Mouse (Mus musculus): ENCODE results near the gene Klk9. TPM values are rescaled to one million over a fixed set of nuclear protein-coding genes. Genes with fewer than 3 reads are reported as not detected.
A peak's percentile ranks its signal among the peaks of the same experiment; 100 is the strongest.

Gene Klk9
- polyA plus RNA-seq, 1 experiment from 2014 or later, result not detected

GRCm38 (mm10) chr7:43781541-43781940, 10.2 kb upstream of the Klk9 start:
- no peak overlapping the region for H3K4me2 ChIP-seq (ENCODE audit: low read length)
- H3K4me1 ChIP-seq (ENCODE audit: control insufficient read depth, insufficient read depth, low read length), result peaks cover 3% of the 10 kb centered on the region; the same call in 1 of the 2 replicates
- DNase-seq (no peak), ATAC-seq (ENCODE audit: low FRiP score, low TSS enrichment) (no peak)
- H3K27ac ChIP-seq (replicated peaks; ENCODE audit: low read depth, low read length), result no peak overlapping the region
- H3K4me3 ChIP-seq (replicated peaks; ENCODE audit: low read depth, low read length), result no peak overlapping the region
- no peaks in the 10 kb centered on the region for H3K9me3 ChIP-seq (ENCODE audit: control insufficient read depth, low read length)
- 92% methylated on average over 11 of the region's 11 CpGs for WGBS
- no peaks in the 10 kb centered on the region for H3K36me3 ChIP-seq (ENCODE audit: control insufficient read depth, insufficient read depth, low read length)
- 0 out of 2 replicates have a peak, but pooled peaks cover 4% of the 10 kb centered on the region for H3K27me3 ChIP-seq (ENCODE audit: control insufficient read depth, insufficient read depth, low read length)
- no peak overlapping the region for H3K9ac ChIP-seq (replicated peaks; ENCODE audit: low read length)

DNA sequence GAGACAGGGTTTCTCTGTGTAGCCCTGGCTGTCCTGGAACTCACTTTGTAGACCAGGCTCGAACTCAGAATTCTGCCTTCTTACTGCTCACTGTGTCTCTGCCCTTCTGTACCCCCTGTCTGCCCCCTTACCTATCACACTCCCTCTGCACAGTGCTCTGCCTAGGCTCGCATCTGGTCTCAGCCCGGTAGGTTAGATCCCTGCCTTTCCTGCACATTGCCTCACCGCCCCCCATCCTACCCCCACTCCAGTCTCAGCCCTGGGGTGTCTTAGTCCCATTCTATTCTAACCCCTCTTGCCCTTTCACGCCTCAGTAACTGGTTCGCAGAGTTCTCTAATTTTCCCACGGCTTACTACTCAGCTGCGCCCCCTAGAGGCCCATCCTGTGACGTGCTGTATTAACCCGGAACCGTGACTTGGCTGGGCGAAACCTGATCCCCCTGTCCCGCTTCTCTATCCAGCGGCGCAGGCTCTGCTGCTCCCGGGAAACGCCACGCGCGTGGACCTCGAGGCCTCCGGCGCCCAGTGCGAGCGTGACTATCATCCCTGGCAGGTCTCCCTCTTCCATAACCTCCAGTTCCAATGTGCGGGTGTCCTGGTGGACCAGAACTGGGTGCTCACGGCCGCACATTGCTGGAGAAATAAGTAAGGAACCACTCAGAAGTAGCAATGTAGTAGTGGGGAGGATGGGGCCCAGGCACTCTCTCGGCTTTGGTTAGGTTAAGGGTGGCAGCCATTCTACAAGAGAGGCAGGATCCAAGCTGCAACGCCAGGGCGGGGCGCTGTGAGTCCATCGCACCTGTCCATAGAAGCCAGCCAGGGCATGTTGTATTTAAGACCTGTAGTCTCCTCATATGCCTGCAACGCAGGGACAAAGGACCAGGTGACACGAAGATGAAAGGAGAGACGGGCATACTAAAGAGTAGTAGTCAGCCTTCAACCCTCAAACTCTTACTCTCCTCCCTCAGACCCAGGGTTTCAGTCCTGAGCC, 9.1 kb upstream of the Klk9 start:
- H3K4me2 ChIP-seq (ENCODE audit: low read length), result peak overlapping the region; percentile 61
- 6% methylated on average over 36 of the region's 36 CpGs for WGBS
- H3K36me3 ChIP-seq (ENCODE audit: control insufficient read depth, insufficient read depth, low read length), result no peaks in the 10 kb centered on the region
- H3K4me1 ChIP-seq (ENCODE audit: control insufficient read depth, insufficient read depth, low read length), result peaks cover 3% of the 10 kb centered on the region; the same call in 1 of the 2 replicates
- DNase-seq, result peak; percentile 88
- H3K9ac ChIP-seq (replicated peaks; ENCODE audit: low read length), result 0 out of 2 replicates have a peak overlapping the region, but pooled peaks have one; percentile 32
- H3K27ac ChIP-seq (replicated peaks; ENCODE audit: low read depth, low read length), result no peak overlapping the region
- H3K4me3 ChIP-seq (replicated peaks; ENCODE audit: low read depth, low read length), result peak overlapping the region; percentile 22
- ATAC-seq (ENCODE audit: low FRiP score, low TSS enrichment), result peak; percentile 64; the same call in 1 of the 2 replicates
- no peaks in the 10 kb centered on the region for H3K9me3 ChIP-seq (ENCODE audit: control insufficient read depth, low read length)
- H3K27me3 ChIP-seq (ENCODE audit: control insufficient read depth, insufficient read depth, low read length), result 0 out of 2 replicates have a peak, but pooled peaks cover 4% of the 10 kb centered on the region

DNA sequence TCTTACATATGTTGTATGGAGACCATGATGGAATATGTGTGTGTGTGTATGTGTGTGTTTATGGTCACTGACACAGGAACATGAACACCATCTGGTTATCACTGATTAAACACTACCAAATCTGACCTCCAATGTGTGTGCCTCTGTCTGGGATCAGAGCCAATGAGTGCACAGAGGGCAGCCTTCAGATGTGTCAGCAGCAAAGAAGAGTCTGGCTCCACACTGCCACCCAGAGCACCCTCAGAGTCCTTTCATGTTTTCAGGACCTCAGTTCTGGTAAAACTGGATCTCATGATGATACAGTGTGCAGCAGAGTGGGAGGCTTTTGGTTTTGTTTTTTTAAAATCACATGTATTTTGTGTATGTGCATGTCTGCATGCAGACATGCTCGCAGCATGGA, 6.4 kb upstream of the Klk9 start:
- no peak overlapping the region for H3K9ac ChIP-seq (replicated peaks; ENCODE audit: low read length)
- H3K4me3 ChIP-seq (replicated peaks; ENCODE audit: low read depth, low read length), result no peak overlapping the region
- H3K4me2 ChIP-seq (ENCODE audit: low read length), result no peak overlapping the region
- H3K27ac ChIP-seq (replicated peaks; ENCODE audit: low read depth, low read length), result no peak overlapping the region
- peak; percentile 27 for DNase-seq
- no peak for ATAC-seq (ENCODE audit: low FRiP score, low TSS enrichment)
- 95% methylated on average over 1 of the region's 1 CpGs for WGBS
- H3K9me3 ChIP-seq (ENCODE audit: control insufficient read depth, low read length), result no peaks in the 10 kb centered on the region
- 0 out of 2 replicates have a peak, but pooled peaks cover 4% of the 10 kb centered on the region for H3K27me3 ChIP-seq (ENCODE audit: control insufficient read depth, insufficient read depth, low read length)
- no peaks in the 10 kb centered on the region for H3K36me3 ChIP-seq (ENCODE audit: control insufficient read depth, insufficient read depth, low read length)
- H3K4me1 ChIP-seq (ENCODE audit: control insufficient read depth, insufficient read depth, low read length), result peaks cover 3% of the 10 kb centered on the region; the same call in 1 of the 2 replicates

GRCm38 (mm10) chr7:43788096-43788495, 3.6 kb upstream of the Klk9 start:
- DNase-seq, result no peak
- H3K4me3 ChIP-seq (replicated peaks; ENCODE audit: low read depth, low read length), result no peak overlapping the region
- no peaks in the 10 kb centered on the region for H3K4me1 ChIP-seq (ENCODE audit: control insufficient read depth, insufficient read depth, low read length)
- H3K27ac ChIP-seq (replicated peaks; ENCODE audit: low read depth, low read length), result no peak overlapping the region
- H3K36me3 ChIP-seq (ENCODE audit: control insufficient read depth, insufficient read depth, low read length), result no peaks in the 10 kb centered on the region
- WGBS, result 87% methylated on average over 3 of the region's 3 CpGs
- H3K9me3 ChIP-seq (ENCODE audit: control insufficient read depth, low read length), result no peaks in the 10 kb centered on the region
- no peak for ATAC-seq (ENCODE audit: low FRiP score, low TSS enrichment)
- 0 out of 2 replicates have a peak, but pooled peaks cover 1% of the 10 kb centered on the region for H3K27me3 ChIP-seq (ENCODE audit: control insufficient read depth, insufficient read depth, low read length)
- H3K4me2 ChIP-seq (ENCODE audit: low read length), result no peak overlapping the region
- no peak overlapping the region for H3K9ac ChIP-seq (replicated peaks; ENCODE audit: low read length)

DNA sequence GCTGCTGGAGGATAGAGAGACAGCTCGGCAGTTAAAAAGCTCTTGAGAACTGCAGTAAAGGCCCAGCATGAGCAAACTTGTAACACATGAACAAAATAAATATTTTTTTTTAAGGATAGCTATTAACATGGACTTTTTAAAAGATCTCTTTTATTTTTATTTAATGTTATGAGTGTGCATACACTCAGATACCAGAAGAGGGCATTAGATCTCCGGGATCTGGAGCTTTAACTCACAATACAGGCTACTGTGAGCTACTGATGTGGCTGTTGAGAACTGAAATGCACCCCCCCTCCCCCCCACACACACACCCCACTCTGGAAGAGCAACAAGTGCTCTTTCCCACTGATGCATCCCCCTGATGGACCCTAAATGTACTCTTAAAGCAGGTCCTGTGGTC, 2.4 kb upstream of the Klk9 start:
- WGBS, result 81% methylated on average over 2 of the region's 2 CpGs
- DNase-seq (no peak), ATAC-seq (ENCODE audit: low FRiP score, low TSS enrichment) (no peak)
- H3K4me3 ChIP-seq (replicated peaks; ENCODE audit: low read depth, low read length), result no peak overlapping the region
- no peak overlapping the region for H3K27ac ChIP-seq (replicated peaks; ENCODE audit: low read depth, low read length)
- no peaks in the 10 kb centered on the region for H3K9me3 ChIP-seq (ENCODE audit: control insufficient read depth, low read length)
- no peak overlapping the region for H3K9ac ChIP-seq (replicated peaks; ENCODE audit: low read length)
- H3K4me2 ChIP-seq (ENCODE audit: low read length), result no peak overlapping the region
- no peaks in the 10 kb centered on the region for H3K4me1 ChIP-seq (ENCODE audit: control insufficient read depth, insufficient read depth, low read length)
- no peaks in the 10 kb centered on the region for H3K27me3 ChIP-seq (ENCODE audit: control insufficient read depth, insufficient read depth, low read length)
- H3K36me3 ChIP-seq (ENCODE audit: control insufficient read depth, insufficient read depth, low read length), result no peaks in the 10 kb centered on the region

DNA sequence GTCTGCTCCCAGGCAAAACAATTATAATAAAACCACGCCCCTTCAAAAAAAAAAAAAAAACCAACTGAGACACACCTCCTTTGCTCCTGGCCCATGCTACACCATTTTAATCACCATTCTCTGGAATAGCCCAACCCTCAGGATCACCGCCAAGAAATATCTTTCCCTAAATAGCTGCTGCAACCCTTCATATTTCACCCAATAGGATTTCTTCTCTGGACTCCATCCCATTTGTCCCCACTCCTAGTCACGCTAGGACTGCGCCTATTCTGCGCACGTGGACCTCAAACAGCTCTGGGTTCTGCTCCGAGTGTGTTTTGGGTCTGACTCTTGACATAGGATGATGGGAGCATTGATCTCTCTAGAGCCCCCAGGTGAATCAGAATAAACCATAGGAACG, 4.7 kb downstream of the Klk9 start:
- H3K27me3 ChIP-seq (ENCODE audit: control insufficient read depth, insufficient read depth, low read length), result peaks cover 28% of the 10 kb centered on the region
- H3K27ac ChIP-seq (replicated peaks; ENCODE audit: low read depth, low read length), result no peak overlapping the region
- ATAC-seq (ENCODE audit: low FRiP score, low TSS enrichment) (no peak), DNase-seq (peak; percentile 13)
- H3K9ac ChIP-seq (replicated peaks; ENCODE audit: low read length), result peak overlapping the region; percentile 50; the same call in 1 of the 2 replicates
- no peaks in the 10 kb centered on the region for H3K9me3 ChIP-seq (ENCODE audit: control insufficient read depth, low read length)
- WGBS, result 6% methylated on average over 8 of the region's 8 CpGs
- no peaks in the 10 kb centered on the region for H3K36me3 ChIP-seq (ENCODE audit: control insufficient read depth, insufficient read depth, low read length)
- H3K4me3 ChIP-seq (replicated peaks; ENCODE audit: low read depth, low read length), result peak overlapping the region; percentile 43
- H3K4me1 ChIP-seq (ENCODE audit: control insufficient read depth, insufficient read depth, low read length), result 0 out of 2 replicates have a peak, but pooled peaks cover 5% of the 10 kb centered on the region
- peak overlapping the region; percentile 75 for H3K4me2 ChIP-seq (ENCODE audit: low read length)

DNA sequence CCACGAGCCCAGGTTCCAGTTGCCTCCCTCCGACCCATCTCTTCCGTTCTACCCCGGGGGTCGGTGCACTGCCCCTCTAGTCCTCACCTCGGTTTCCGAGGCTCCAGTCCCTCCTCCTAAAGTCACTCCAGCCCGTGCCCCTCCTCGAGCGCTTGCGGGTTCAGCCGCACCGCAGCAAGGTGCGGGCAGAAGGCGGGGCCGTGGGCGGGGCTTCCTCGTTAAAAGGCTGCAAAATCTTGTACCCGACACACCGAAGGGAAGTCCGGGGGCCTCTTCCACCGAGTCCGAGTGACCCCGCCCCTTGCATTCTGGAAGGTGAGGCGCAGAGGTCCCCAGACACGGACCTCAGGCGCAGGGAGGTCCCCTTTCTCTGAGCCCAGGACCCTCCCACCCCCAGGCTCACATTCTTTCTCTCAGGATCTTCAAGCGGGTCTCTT, 5.7 kb downstream of the Klk9 start, which contains the start of gene Klk8:
Klk8 (plus strand) TSS at position 245 of the 437 bp plus-strand sequence.
- Histone ChIP-seq H3K27me3 (ENCODE audit: control insufficient read depth, insufficient read depth, low read length) (peaks cover 28% of the 10 kb centered on the region), H3K9ac (replicated peaks; ENCODE audit: low read length) (peak within 1 kb of the TSS; percentile 50), H3K4me3 (replicated peaks; ENCODE audit: low read depth, low read length) (peak within 1 kb of the TSS; percentile 43), H3K4me1 (ENCODE audit: control insufficient read depth, insufficient read depth, low read length) (0 out of 2 replicates have a peak, but pooled peaks cover 5% of the 10 kb centered on the region), H3K4me2 (ENCODE audit: low read length) (peak within 1 kb of the TSS; percentile 75), H3K9me3 (ENCODE audit: control insufficient read depth, low read length) (no peaks in the 10 kb centered on the region), H3K27ac (replicated peaks; ENCODE audit: low read depth, low read length) (no peak within 1 kb of the TSS), H3K36me3 (ENCODE audit: control insufficient read depth, insufficient read depth, low read length) (no peaks in the 10 kb centered on the region)
- ATAC-seq (ENCODE audit: low FRiP score, low TSS enrichment) (0 out of 2 replicates have a peak, but pooled peaks have one; percentile 24), DNase-seq (peak; percentile 52)
- under 1% methylated on average over 28 of the region's 28 CpGs for WGBS

- 0 out of 2 replicates have a peak, but pooled peaks cover 5% of the 10 kb centered on the region for H3K4me1 ChIP-seq (ENCODE audit: control insufficient read depth, insufficient read depth, low read length)
- no peak overlapping the region for H3K9ac ChIP-seq (replicated peaks; ENCODE audit: low read length)
- H3K9me3 ChIP-seq (ENCODE audit: control insufficient read depth, low read length), result no peaks in the 10 kb centered on the region
- peak overlapping the region; percentile 43 for H3K4me3 ChIP-seq (replicated peaks; ENCODE audit: low read depth, low read length)
- peaks cover 28% of the 10 kb centered on the region for H3K27me3 ChIP-seq (ENCODE audit: control insufficient read depth, insufficient read depth, low read length)
- H3K4me2 ChIP-seq (ENCODE audit: low read length), result peak overlapping the region; percentile 75
- 39% methylated on average over 13 of the region's 13 CpGs for WGBS
- ATAC-seq (ENCODE audit: low FRiP score, low TSS enrichment) (0 out of 2 replicates have a peak, but pooled peaks have one; percentile 22), DNase-seq (peak; percentile 8)
- H3K36me3 ChIP-seq (ENCODE audit: control insufficient read depth, insufficient read depth, low read length), result no peaks in the 10 kb centered on the region
- H3K27ac ChIP-seq (replicated peaks; ENCODE audit: low read depth, low read length), result no peak overlapping the region
Measured at GRCm38 (mm10) chr7:43797844-43798462, 6.3 kb downstream of the Klk9 start.
